17 mouse cellular contexts compared by ENCODE assay signal in genomic region chr19:23988166-23988565, GRCm38 (mm10). TPM values are rescaled to one million over a fixed set of nuclear protein-coding genes. Genes with fewer than 3 reads are reported as not detected.
"Had no signal": no experiment of that assay in that cellular context is flagged by ENCODE, and none has a peak within 500 bp of the region (broad histone marks: within the 10 kb centered on the region; RNA-seq: fewer than 3 reads in every experiment).

No protein-coding gene starts in this region.

- H3K27me3 ChIP-seq: neural tube, embryonic 13.5 days; neural tube, embryonic 15.5 days; stomach, embryonic 15.5 days had no signal

- H3K4me3 ChIP-seq: neural tube, embryonic 13.5 days; neural tube, embryonic 15.5 days; stomach, embryonic 15.5 days had no signal

- H3K27ac ChIP-seq: neural tube, embryonic 13.5 days; neural tube, embryonic 15.5 days; stomach, embryonic 15.5 days; stomach, postnatal 0 days had no signal

- H3K9me3 ChIP-seq: neural tube, embryonic 13.5 days; neural tube, embryonic 15.5 days; stomach, embryonic 15.5 days had no signal

- H3K36me3 ChIP-seq: neural tube, embryonic 13.5 days; neural tube, embryonic 15.5 days; stomach, embryonic 15.5 days had no signal

- DNase-seq: retina, postnatal 1 day; right cerebral cortex, adult 18-20 months; right cerebral cortex, postnatal 14 days; right cerebral cortex, postnatal 25 days; right cerebral cortex, postnatal 4 days; spleen, adult 18-20 months; thymus, adult 18-20 months; thymus, adult 2 months; thymus, postnatal 14 days; thymus, postnatal 25 days; thymus, postnatal 36 days; thymus, postnatal 4 days had no signal

- H3K4me1 ChIP-seq: neural tube, embryonic 15.5 days; stomach, embryonic 15.5 days had no signal

RNA-seq across cellular contexts. Expression of gene Fam189a2, which starts 42.7 kb away (rescaled TPM):
- total RNA-seq: neutrophil, adult 5-6 weeks had no signal
